Mouse (Mus musculus) hindbrain, embryonic 15.5 days (tissue): ENCODE results near the gene P2rx2. TPM values are rescaled to one million over a fixed set of nuclear protein-coding genes. Genes with fewer than 3 reads are reported as not detected.

Experiments
- ATAC-seq: fragments of 200-750 bp; cut with Nextera tagmentation; 2 replicates; pipeline ENCODE4 v1.8.0; 2017; ENCODE audit warnings: low read depth, moderate number of reproducible peaks, moderate TSS enrichment; ENCODE audit not compliant: low FRiP score
- H3K27ac ChIP-seq: fragments of 300-500 bp; sonication (generic); replicated peaks from 2 replicates; pipeline ENCODE4 v1.5.1; 2015; ENCODE audit warnings: mild to moderate bottlenecking, inconsistent platforms
- H3K27me3 ChIP-seq: fragments of 300-500 bp; sonication (generic); 2 replicates; pipeline ENCODE4 v1.6.1; 2015; ENCODE audit warnings: control low read depth, inconsistent platforms
- H3K36me3 ChIP-seq: fragments of 300-500 bp; sonication (generic); 2 replicates; pipeline ENCODE4 v1.6.1; 2015; ENCODE audit warnings: control low read depth, inconsistent platforms
- H3K4me1 ChIP-seq: fragments of 300-500 bp; sonication (generic); replicated peaks from 2 replicates; pipeline ENCODE4 v1.6.1; 2015; ENCODE audit warnings: control low read depth, inconsistent platforms
- H3K4me2 ChIP-seq: fragments of 300-500 bp; sonication (generic); 2 replicates; pipeline ENCODE4 v1.6.1; 2015; ENCODE audit warnings: moderate library complexity, mild to moderate bottlenecking, inconsistent platforms
- H3K4me3 ChIP-seq: fragments of 300-500 bp; sonication (generic); 2 replicates; pipeline ENCODE4 v1.5.1; 2015; ENCODE audit warnings: mild to moderate bottlenecking, inconsistent platforms
- H3K9ac ChIP-seq: fragments of 300-500 bp; sonication (generic); 2 replicates; pipeline ENCODE4 v1.6.1; 2015; ENCODE audit warnings: inconsistent platforms
- H3K9me3 ChIP-seq: fragments of 300-500 bp; sonication (generic); 2 replicates; pipeline ENCODE4 v1.6.1; 2016; ENCODE audit warnings: control low read depth, inconsistent platforms
- WGBS: fragments of 180-500 bp; shearing (Covaris S2); methylation state at CpG from one replicate; pipeline ENCODE4 v1.1.7; 2015; 5-methylcytosine and 5-hydroxymethylcytosine counted together
- polyA plus RNA-seq: library from polyadenylated mRNA; unstranded; fragments of >200 nt; fragmentation: Nextera tagmentation; extraction: Ambion mirVana; gene quantifications from 2 replicates; pipeline ENCODE4 v1.2.1, GENCODE M21; 2015

P2rx2 gene
- polyA plus RNA-seq, 1 experiment from 2014 or later = 10.7 TPM

DNA sequence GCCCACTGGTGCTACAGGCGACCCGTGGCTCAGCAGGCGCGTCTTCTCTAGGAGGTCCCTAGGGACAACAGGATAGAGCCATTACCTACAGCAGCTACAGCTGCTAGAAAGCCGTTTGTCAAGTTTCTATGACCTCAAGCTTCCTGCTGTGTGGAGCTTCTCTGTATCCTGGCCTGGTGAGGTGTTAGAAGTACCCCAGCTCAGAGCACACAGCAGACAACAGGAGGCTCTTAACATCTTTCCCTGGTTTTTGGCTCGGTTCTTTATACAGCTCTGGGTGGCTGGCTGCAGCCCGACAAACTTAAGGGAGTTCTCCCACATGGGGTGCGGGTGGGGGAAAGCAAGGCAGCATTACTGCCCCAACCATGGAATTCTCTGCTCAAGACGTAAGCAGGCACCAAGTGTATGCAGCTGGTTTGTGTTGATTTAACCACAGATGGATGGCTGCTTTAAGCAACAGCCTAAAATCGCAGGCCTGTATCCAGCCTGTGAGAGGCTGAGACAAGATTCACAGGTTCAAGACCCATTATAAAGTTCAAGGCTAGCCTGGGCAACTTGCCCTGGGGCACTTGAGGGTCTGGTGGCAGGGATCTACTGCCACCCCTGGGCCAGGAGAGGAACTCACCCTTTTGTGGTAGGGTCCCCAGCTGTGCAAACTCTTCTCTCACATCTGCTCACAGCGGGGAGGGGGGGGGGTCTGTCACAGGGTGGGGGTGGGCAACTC is 21.0 kb upstream of the P2rx2 start:
- ATAC-seq = peak; percentile 12; the same call in 1 of the 2 replicates
- peak overlapping the region; percentile 65 for H3K4me2 ChIP-seq
- H3K4me1 ChIP-seq = peaks cover 13% of the 10 kb centered on the region
- H3K9me3 ChIP-seq = no peaks in the 10 kb centered on the region
- peak overlapping the region; percentile 28; the same call in 1 of the 2 replicates for H3K27ac ChIP-seq
- H3K36me3 ChIP-seq = peaks cover 16% of the 10 kb centered on the region
- H3K27me3 ChIP-seq = no peaks in the 10 kb centered on the region
- H3K4me3 ChIP-seq = peak overlapping the region; percentile 43
- peak overlapping the region; percentile 44 for H3K9ac ChIP-seq
- WGBS = 38% methylated on average over 10 of the region's 11 CpGs

- H3K36me3 ChIP-seq = peaks cover 12% of the 10 kb centered on the region
- peak; percentile 79 for ATAC-seq
- 3% methylated on average over 71 of the region's 72 CpGs for WGBS
- peak overlapping the region; percentile 65 for H3K4me2 ChIP-seq
- no peaks in the 10 kb centered on the region for H3K9me3 ChIP-seq
- H3K4me1 ChIP-seq = peaks cover 13% of the 10 kb centered on the region
- H3K27ac ChIP-seq = peak overlapping the region; percentile 28; the same call in 1 of the 2 replicates
- peak overlapping the region; percentile 44 for H3K9ac ChIP-seq
- peak overlapping the region; percentile 43 for H3K4me3 ChIP-seq
- H3K27me3 ChIP-seq = no peaks in the 10 kb centered on the region
These were observed 20.3 kb upstream of the P2rx2 start for GRCm38 (mm10) chr5:110363179-110363821.

DNA sequence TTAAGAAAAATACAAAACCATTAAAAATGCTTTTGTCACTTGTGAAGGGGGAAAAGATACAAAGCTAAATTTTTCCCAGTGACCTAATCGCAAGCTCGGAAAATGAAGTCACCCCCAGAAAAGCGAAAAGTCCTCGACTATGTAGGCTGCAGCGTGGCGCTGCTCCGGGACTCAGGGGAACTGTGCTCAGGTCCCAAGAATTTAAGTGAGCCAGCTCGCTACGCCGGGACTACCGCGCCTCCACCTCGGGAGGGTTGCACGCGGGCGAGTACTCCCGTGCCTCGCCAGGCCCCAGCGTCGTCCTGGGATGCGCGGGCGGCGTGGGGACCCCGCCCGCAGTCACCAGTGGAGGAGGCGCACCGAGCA is 19.8 kb upstream of the P2rx2 start:
- Histone ChIP-seq H3K9me3 (no peaks in the 10 kb centered on the region), H3K9ac (peak overlapping the region; percentile 44), H3K4me3 (peak overlapping the region; percentile 43), H3K36me3 (peaks cover 12% of the 10 kb centered on the region), H3K27me3 (no peaks in the 10 kb centered on the region), H3K4me2 (peak overlapping the region; percentile 65), H3K4me1 (peaks cover 13% of the 10 kb centered on the region), H3K27ac (0 out of 2 replicates have a peak overlapping the region, but pooled peaks have one; percentile 28)
- peak; percentile 21; the same call in 1 of the 2 replicates for ATAC-seq
- 3% methylated on average over 28 of the region's 28 CpGs for WGBS

- Histone ChIP-seq H3K9me3 (no peaks in the 10 kb centered on the region), H3K36me3 (peaks cover 5% of the 10 kb centered on the region; the same call in 1 of the 2 replicates), H3K4me3 (no peak overlapping the region), H3K27me3 (no peaks in the 10 kb centered on the region), H3K4me1 (peaks cover 13% of the 10 kb centered on the region), H3K4me2 (no peak overlapping the region), H3K9ac (no peak overlapping the region), H3K27ac (no peak overlapping the region)
- WGBS = 90% methylated on average over 6 of the region's 6 CpGs
- ATAC-seq = no peak
These were observed 18.5 kb upstream of the P2rx2 start for GRCm38 (mm10) chr5:110361465-110361864.

- Histone ChIP-seq H3K9me3 (no peaks in the 10 kb centered on the region), H3K27me3 (0 out of 2 replicates have a peak, but pooled peaks cover 3% of the 10 kb centered on the region), H3K4me3 (no peak overlapping the region), H3K36me3 (no peaks in the 10 kb centered on the region), H3K4me1 (no peaks in the 10 kb centered on the region), H3K27ac (no peak overlapping the region), H3K4me2 (no peak overlapping the region), H3K9ac (no peak overlapping the region)
- ATAC-seq = peak; percentile 52; the same call in 1 of the 2 replicates
- 39% methylated on average over 9 of the region's 9 CpGs for WGBS
These were observed 14.6 kb upstream of the P2rx2 start for GRCm38 (mm10) chr5:110357531-110358179.

DNA sequence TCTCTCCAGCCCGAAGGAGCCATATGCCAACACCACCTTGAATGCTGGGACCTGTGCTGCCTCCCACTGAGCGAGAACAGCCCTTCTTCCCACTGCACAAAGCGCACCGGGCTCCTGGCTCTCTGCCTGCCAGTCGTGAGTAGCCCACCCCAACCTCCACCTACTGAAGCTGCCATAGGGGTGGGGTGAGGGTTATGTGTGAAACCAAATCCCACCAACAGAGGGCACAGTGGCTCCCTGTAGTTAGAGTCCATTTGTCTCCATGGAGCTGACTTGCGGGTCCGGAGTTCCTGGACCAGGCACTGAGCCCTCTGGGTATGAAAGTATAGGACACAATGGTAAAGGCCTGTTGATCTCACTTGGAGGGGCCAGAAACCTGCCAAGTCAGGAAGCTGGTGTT is 11.7 kb upstream of the P2rx2 start:
- H3K4me3 ChIP-seq = no peak overlapping the region
- no peaks in the 10 kb centered on the region for H3K4me1 ChIP-seq
- no peaks in the 10 kb centered on the region for H3K36me3 ChIP-seq
- no peak overlapping the region for H3K4me2 ChIP-seq
- no peak for ATAC-seq
- 16% methylated on average over 7 of the region's 7 CpGs for WGBS
- no peaks in the 10 kb centered on the region for H3K9me3 ChIP-seq
- no peak overlapping the region for H3K9ac ChIP-seq
- no peak overlapping the region for H3K27ac ChIP-seq
- H3K27me3 ChIP-seq = 0 out of 2 replicates have a peak, but pooled peaks cover 3% of the 10 kb centered on the region

- 90% methylated on average over 8 of the region's 8 CpGs for WGBS
- no peak for ATAC-seq
- no peaks in the 10 kb centered on the region for H3K9me3 ChIP-seq
- H3K4me1 ChIP-seq = peaks cover 13% of the 10 kb centered on the region
- peaks cover 15% of the 10 kb centered on the region for H3K27me3 ChIP-seq
- H3K27ac ChIP-seq = no peak overlapping the region
- H3K9ac ChIP-seq = no peak overlapping the region
- H3K4me3 ChIP-seq = no peak overlapping the region
- no peaks in the 10 kb centered on the region for H3K36me3 ChIP-seq
- no peak overlapping the region for H3K4me2 ChIP-seq
These were observed 4.0 kb upstream of the P2rx2 start for GRCm38 (mm10) chr5:110347006-110347405.

DNA sequence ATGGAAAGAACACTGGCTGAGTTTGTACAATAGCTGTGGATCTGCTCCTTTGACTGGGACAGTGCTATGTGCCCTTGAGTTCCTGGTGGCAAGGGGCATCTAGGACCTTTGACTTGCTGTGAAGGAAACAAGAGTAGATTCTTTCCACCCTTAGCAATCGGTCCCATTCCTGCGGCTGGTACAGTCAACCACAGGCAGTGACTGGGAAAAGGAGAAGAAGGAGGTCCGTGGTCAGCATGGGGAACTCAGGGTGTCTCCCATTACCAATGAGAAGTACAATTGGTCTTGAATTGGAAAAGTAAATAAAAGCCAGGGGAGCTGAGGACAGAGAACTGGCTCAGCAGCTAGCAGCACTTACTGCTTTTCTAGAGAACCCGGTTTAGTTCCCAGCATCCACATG is 2.5 kb upstream of the P2rx2 start:
- H3K36me3 ChIP-seq = no peaks in the 10 kb centered on the region
- no peak overlapping the region for H3K9ac ChIP-seq
- peaks cover 14% of the 10 kb centered on the region for H3K4me1 ChIP-seq
- ATAC-seq = no peak
- peaks cover 23% of the 10 kb centered on the region for H3K27me3 ChIP-seq
- 83% methylated on average over 4 of the region's 4 CpGs for WGBS
- H3K27ac ChIP-seq = no peak overlapping the region
- H3K4me2 ChIP-seq = no peak overlapping the region
- H3K9me3 ChIP-seq = no peaks in the 10 kb centered on the region
- no peak overlapping the region for H3K4me3 ChIP-seq

- no peaks in the 10 kb centered on the region for H3K36me3 ChIP-seq
- peaks cover 23% of the 10 kb centered on the region for H3K27me3 ChIP-seq
- no peak within 1 kb of the TSS for H3K4me3 ChIP-seq
- no peak for ATAC-seq
- no peak within 1 kb of the TSS for H3K9ac ChIP-seq
- 84% methylated on average over 4 of the region's 4 CpGs for WGBS
- no peak within 1 kb of the TSS for H3K27ac ChIP-seq
- H3K4me2 ChIP-seq = no peak within 1 kb of the TSS; the same call in 1 of the 2 replicates
- no peaks in the 10 kb centered on the region for H3K9me3 ChIP-seq
- peaks cover 14% of the 10 kb centered on the region for H3K4me1 ChIP-seq
These were observed 1.5 kb upstream of the P2rx2 start, which contains the start of gene Lrcol1 for GRCm38 (mm10) chr5:110344524-110344923. Gene Lrcol1, plus strand, starts transcription at chr5:110344730.

DNA sequence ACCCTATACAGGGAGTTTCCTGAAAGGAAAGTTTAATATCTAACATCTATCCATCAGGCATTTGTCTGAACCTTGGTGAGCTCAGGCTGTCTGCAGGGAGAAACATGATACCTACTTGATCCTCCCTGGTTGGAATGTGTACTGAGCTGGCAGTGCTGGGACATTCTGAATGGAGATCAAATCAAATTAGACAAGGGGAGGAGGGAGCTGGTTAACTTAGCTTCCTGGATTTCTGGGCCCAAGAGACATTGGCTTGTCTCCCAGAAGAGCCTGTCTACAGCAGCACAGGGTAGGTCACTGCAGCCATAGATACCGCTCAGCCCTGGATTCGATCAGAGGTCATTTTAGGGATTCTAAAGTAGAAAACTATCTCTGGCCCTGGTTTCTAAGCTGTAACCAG is 4.2 kb downstream of the P2rx2 start:
- Histone ChIP-seq H3K4me1 (peaks cover 14% of the 10 kb centered on the region), H3K4me3 (no peak overlapping the region), H3K27ac (no peak overlapping the region), H3K27me3 (peaks cover 15% of the 10 kb centered on the region), H3K9ac (no peak overlapping the region), H3K36me3 (0 out of 2 replicates have a peak, but pooled peaks cover 3% of the 10 kb centered on the region), H3K4me2 (no peak overlapping the region), H3K9me3 (no peaks in the 10 kb centered on the region)
- 87% methylated on average over 2 of the region's 2 CpGs for WGBS
- no peak for ATAC-seq

DNA sequence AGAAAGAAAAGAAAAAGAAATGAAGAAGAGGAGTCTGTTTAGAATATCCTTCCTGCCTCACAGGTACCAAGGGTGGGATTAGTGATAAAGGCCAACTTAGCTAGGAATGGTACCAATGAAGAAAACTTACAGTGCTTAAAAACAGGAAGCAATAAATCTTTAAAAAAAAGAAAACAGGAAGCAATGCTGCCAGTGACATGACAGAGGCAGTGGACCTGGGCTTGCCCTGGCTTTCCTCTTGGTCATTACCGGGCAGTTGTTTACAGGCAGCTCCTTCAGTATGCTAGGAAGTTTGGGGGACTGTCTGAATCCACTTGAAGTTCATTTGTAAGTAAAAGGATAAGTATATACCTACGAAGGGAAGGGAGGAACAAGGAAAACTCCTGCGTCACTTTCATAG is 12.5 kb downstream of the P2rx2 start:
- no peak for ATAC-seq
- H3K27ac ChIP-seq = no peak overlapping the region
- whole genome bisulfite sequencing = 97% methylated on average over 3 of the region's 3 CpGs
- H3K4me2 ChIP-seq = no peak overlapping the region
- no peak overlapping the region for H3K4me3 ChIP-seq
- H3K9me3 ChIP-seq = no peaks in the 10 kb centered on the region
- H3K36me3 ChIP-seq = 0 out of 2 replicates have a peak, but pooled peaks cover 12% of the 10 kb centered on the region
- no peak overlapping the region for H3K9ac ChIP-seq
- no peaks in the 10 kb centered on the region for H3K27me3 ChIP-seq
- no peaks in the 10 kb centered on the region for H3K4me1 ChIP-seq

DNA sequence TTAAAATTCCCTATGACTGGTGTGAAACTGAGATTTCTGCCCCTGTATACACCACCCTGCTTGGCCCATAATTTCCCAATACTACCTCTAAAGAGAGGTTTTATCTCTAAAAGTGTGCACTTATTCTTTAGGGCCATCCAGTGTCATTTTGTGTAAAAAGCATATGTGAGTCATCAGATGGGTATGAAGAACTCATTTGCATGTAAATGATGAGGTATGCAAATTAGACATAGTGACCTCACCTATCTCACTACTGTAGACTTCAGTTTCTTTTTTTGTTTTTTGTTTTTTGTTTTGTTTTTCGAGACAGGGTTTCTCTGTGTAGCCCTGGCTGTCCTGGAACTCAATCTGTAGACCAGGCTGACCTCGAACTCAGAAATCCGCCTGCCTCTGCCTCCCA is 29.9 kb downstream of the P2rx2 start:
- WGBS = 96% methylated on average over 3 of the region's 3 CpGs
- ATAC-seq = no peak
- H3K4me1 ChIP-seq = no peaks in the 10 kb centered on the region
- H3K9me3 ChIP-seq = no peaks in the 10 kb centered on the region
- no peak overlapping the region for H3K27ac ChIP-seq
- H3K4me2 ChIP-seq = no peak overlapping the region
- H3K9ac ChIP-seq = no peak overlapping the region
- no peaks in the 10 kb centered on the region for H3K27me3 ChIP-seq
- H3K36me3 ChIP-seq = peaks cover 10% of the 10 kb centered on the region
- no peak overlapping the region for H3K4me3 ChIP-seq
